Mouse (Mus musculus) cerebral cortex, adult 2 months (tissue): ENCODE measurements around the gene Cpm.

Experiments
- WGBS: fragments of 180-500 bp; shearing (Covaris S2); methylation state at CpG from one replicate; pipeline ENCODE4 v1.1.7; 2018; 5-methylcytosine and 5-hydroxymethylcytosine counted together

The Cpm gene

GRCm38 (mm10) chr10:117629169-117629971, at the start of gene Cpm:
TSS of gene Cpm (plus strand) at chr10:117629500.
- under 1% methylated on average over 73 of the region's 73 CpGs for WGBS

DNA sequence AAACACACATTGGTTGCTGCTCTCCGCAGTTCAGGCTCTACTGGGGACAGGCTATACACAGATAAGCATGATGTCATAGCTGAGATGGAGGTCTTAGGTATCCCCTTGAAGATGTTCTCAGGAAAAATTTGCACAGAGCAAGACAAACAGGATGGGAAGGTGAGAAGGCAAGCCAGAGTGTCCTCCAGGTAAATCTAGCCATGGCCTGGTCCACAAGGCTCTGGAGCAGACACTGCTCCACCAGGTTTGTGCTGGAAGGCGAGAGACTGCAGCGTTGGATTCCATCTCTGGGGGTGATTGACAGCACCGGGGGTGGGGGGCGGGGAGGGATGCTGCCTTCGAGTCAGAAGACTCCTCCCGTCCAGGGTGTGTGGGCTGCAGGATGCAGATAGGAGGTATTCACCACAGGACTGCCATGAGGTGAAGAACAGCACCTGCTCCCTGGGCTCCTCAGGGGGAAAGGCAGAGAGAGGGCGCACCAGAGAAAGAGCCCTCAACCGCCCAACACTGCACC, 49.5 kb upstream of the Cpm start:
- 70% methylated on average over 9 of the region's 9 CpGs for WGBS

GRCm38 (mm10) chr10:117580405-117580804, 48.9 kb upstream of the Cpm start:
- 94% methylated on average over 5 of the region's 5 CpGs for WGBS

- 90% methylated on average over 11 of the region's 11 CpGs for WGBS
These were observed 48.1 kb upstream of the Cpm start for GRCm38 (mm10) chr10:117581007-117581752.

- WGBS = 92% methylated on average over 3 of the region's 3 CpGs
These were observed 47.6 kb upstream of the Cpm start for GRCm38 (mm10) chr10:117581753-117582062.

DNA sequence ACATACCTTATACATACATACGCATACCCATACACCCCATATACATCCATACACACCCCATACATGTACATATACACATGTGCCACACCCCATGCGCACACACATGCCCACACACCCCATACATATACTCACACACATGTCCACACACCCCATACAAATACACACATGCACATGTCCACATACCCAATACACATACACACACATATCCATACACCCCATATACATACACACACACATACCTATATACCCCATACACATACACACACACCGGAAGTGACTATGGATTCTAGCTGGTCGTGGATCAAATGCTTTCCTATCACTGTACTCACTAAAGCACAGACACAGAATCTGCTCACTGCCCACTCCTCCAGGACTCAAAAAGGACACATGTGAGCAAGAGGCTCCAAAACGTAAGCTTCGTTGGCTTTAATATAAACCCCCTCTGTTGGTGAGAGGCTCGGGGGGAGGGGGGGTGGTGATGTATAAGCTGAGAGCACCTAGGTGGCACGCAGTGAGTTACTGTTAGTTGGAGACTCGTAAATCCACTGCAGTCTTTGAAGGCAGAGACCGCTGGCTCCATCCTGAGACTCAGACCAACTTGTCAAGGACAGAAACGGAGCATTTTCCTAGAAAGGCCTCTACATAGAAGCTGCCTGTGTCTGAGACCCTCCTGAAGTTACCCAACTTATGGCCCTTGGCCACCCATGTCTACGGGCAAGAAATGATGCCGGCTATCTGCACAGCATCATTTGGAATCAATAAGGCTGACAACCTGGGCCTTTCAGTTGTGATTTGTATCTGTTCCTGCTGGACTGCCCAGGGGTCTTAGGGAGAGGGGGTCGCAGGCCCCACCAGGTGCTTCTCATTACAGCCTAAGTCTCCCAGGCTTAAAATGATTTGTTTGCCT, 45.9 kb upstream of the Cpm start:
- 86% methylated on average over 14 of the region's 14 CpGs for WGBS

DNA sequence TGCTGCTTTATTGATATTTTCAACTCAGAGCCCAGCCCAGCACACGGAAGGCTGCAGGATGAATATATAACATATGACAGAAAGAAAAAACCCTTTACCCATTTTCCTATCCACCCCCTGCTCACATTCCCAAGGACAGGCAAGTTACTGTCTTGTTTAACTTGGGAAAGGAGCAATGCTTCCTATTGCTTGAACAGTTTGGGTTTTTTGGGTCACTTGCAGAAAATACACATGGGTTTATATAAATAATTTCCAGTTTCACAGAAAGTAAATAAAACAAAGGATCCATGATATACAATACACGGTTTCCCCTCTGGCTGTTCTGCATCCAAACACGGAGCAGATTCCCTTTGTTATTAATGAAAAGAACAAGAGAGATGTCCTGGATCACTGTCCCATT, 45.2 kb upstream of the Cpm start:
- 81% methylated on average over 3 of the region's 3 CpGs for WGBS

DNA sequence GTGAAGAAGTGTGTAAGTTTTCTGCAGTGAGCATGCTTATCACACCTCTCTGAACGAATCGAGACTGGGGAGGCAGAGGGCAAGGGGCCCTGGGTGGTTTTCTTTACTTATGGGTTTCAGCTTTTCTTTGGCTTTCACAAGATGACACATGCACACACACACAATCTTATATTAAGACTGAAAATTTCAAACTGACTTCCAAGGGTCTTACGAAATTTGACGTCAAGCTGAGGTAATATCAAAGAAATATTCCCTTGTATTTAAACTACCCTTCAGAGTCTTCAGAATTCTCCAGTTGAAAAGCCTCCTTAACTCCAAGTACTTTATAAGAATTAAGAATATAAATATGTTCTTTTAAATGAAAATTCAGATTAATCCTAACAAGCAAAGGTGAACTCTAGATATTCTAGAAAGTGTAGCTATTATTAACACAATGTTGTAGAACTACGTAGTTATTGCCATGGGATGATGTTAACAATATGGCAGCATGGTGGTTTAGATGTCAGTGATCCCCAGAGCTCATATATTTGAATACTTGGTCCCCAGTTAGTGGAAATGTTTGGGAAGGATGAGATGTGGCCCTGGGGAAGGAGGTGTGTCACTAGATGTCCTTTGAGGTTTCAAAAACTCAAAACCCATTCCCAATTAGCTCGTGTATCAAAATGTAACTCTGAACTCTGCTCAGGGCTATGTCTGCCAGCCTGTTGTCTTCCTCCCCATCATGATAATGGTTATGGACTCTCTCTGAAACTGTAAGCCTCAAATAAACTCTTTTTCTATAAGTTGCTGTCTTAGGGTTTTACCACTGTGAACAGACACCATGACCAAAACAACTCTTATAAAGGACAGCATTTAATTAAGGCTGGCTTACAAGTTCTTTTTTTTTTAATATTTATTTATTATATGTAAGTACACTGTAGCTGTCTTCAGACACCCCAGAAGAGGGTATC, 44.5 kb upstream of the Cpm start:
- WGBS = 91% methylated on average over 6 of the region's 6 CpGs

DNA sequence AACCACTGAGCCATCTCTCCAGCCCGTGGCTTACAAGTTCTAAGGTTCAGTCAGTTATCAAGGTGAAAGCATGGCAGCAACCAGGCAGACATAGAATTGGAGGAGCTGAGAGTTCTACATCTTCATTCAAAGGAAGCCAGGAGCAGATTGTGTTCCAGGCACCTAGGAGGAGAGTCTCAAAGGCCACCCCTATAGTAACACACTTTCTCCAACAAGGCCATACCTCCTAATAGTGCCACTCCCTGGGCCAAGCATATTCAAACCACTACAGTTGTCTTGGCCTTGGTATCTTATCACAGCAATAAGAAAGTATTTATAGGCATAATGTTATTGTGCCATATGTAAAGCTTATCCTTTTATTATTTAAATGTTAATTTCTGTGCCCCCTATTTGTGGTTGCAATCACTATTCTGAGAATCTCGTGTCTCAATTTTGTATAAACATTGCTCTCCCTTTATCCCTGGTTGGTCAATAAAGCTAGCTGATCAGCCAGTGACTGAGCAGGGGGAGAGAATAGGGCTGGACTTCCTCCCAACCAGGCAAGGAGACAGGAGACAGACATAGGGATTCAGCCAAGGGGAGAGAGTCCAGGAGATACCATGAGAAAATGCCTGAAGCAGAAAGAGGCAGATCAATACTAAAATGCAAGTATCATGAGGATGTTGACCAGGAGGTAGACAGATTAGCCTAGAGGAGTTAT, 43.5 kb upstream of the Cpm start:
- WGBS = 86% methylated on average over 2 of the region's 2 CpGs

GRCm38 (mm10) chr10:117586859-117587258, 42.4 kb upstream of the Cpm start:
- 49% methylated on average over 11 of the region's 11 CpGs for WGBS

DNA sequence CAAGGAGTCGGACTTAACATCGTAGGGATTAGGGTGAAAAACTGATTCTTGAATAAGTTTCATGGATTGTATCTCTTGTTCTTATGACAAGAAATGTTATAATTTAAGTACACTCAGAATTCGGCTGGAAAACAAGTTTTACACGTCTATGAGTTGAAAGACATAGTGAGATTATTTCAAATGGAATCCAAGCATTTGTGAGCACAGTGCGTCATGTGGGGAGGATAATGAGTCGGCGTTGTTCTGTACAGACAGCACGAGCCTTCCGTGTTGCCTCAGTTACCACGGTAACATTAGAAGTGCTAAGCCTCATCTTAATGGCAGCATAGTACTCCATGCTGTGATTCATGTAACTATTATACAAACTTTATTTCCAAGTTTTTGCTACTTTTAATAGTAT, 42.0 kb upstream of the Cpm start:
- WGBS = 66% methylated on average over 10 of the region's 10 CpGs

DNA sequence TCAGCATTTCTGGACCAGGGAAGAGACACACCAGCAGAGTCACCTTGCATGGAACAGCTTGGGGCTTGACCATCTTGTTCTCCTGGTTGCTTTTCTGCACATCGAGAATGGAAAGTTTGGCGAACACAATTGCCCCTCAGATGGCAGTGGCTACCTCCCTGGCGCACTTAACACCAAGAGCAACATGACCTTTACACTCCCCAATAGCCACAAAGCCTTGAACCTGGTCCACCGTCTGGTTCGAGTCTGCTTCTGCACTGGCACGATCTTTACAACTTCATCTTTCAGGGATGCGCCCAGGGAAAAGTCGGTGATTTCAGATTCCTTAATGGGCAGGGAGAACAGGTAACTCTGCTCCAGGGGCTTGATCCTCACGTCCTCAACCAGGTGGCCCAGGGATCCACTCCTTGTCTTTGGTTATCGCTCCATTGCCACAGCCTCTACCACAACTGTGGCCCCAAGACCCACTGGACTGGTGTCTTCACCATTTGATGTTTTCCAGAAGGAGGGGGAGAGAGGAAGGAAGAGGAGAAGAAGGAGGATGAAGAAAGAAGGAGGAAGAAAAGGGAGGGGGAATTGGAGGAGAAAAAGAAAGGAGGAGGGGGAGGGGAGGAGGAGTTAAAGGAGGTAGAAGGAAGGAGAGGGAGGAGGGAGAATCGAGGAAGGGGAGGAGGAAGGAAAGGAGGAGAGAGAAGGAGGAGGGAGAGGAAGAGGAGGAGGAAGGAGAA, 40.7 kb upstream of the Cpm start:
- WGBS = 89% methylated on average over 11 of the region's 11 CpGs

DNA sequence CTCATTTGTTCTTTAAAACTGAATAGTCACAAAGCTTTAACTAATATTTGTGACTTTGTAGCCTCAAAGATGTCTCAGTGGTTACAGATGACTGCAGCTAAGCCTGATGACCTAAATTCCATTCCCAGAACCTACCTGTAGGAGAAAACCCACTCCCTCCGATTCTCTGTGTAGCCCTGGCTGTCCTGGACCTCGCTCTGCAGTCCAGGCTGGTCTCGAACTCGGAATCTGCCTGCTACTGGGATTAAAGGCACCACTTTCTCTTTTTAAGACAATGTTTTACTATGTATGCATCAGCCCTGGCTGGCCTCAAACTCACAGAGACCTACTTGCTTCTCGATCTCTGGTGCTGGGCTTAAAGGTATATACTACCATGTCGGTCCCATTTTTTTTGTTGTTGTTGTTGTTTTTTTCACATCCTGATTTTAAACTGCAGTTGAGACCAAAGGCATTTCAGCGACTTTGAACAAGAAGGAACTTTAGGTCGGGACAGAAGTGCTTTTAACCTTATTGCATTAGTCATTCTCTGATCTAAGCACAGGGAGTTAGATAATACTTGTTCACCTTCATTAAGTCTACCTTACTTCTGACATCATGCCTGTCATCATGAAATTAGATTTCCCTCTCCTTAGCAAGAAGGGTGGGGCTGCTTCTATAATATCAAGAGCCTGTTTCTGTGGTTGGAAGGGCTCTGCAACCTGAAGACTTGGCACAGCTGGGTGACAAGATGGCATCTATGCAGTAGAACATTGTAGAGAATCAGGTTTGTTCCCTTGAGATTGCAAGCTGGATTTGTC, 40.0 kb upstream of the Cpm start:
- 87% methylated on average over 8 of the region's 8 CpGs for WGBS

DNA sequence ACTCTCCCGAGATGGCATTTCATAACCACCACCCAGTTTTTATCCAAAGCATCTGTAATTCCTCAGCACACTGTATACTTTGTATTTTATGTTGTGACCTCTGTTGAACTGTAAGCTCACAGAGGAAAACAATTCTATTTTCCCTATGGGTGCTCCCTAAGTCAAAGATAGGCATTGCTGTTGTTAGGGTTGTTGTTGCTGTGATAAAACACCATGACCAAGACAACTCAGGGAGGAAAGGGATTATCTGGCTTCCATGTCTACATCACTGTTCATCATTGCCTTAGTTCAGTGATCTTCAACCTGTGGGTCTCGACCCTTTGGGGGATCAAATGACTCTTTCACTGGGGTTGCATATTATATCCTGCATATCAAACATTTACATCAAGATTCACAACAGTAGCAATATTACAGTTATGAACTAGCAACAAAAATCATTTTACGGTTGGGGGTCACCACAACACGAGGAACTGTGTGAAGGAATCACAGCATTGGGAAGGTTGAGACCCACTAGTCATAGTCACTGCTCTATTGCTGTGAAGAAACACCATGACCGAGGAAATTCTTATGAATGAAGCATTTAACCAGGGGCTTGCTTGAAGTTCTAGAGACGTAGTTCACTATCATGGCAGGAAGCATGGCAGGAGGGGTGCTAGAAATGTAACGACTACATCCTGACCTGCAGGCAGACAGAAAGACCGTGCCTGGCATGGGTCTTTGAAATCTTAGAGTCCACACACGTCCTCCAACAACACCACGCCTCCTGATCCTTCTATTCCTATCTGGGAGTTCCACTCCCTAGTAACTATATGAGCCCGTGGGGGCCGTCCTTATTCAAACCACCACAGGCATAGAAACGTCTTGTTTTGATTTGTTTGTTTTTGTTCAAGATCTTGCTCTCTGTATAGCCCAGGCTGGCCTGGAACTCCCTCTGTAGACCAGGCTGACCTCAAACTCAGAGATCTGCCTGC, 38.7 kb upstream of the Cpm start:
- WGBS = 86% methylated on average over 13 of the region's 13 CpGs

- WGBS = 78% methylated on average over 9 of the region's 9 CpGs
These were observed 37.5 kb upstream of the Cpm start for GRCm38 (mm10) chr10:117591766-117592165.

- WGBS = 88% methylated on average over 7 of the region's 7 CpGs
These were observed 36.8 kb upstream of the Cpm start for GRCm38 (mm10) chr10:117592306-117593040.

DNA sequence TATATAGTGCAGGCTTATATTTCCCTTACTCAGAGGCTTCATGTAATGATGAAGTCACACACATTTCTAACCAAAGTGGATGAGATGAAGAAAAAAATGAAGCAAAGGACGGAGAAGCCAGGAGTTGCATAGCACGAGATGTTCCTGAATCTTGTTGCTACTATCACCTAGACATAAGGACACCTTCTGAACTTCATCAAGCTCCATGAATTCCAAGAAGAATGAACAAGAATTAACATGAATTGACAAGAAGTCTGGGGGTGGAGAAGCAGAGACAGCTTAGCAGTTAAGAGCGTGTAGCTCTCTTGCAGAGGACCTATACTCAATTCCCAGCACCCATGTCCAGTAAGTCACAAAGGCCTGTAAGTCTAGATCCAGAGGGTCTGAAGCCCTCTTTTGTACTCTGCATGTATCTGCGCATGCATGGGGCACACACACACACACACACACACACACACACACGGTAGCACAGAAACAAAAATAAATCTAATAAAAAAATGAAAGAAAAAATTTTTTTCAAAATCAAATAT, 36.2 kb upstream of the Cpm start:
- 89% methylated on average over 5 of the region's 5 CpGs for WGBS
